ENCODE assay signal across 9 mouse cellular contexts in the genomic region with DNA sequence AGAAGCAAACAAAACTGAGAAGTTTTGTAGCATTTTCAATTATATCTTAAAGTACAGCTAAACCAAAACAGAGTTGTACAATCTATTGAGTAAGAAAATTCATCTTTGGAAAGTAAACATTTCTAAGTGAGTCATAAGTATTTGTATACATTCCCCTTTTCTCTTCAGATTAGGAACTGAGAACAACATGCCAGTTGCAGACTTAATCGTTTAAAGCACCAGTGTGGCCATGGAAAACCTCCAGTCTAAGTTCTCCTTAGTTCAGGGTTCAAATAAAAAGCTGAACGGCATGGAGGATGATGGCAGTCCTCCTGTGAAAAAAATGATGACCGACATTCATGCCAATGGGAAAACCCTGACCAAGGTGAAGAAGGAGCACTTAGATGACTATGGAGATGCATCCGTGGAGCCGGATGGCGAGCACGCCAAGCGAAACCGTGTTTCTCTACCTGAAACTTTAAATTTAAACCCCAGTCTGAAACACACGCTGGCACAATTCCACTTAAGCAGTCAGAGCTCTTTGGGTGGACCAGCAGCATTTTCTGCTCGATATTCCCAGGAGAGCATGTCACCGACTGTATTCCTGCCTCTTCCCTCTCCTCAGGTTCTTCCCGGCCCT. TPM values are rescaled to one million over a fixed set of nuclear protein-coding genes. Genes with fewer than 3 reads are reported as not detected.
DNase-seq lines count a peak whose midpoint lies in the region; ATAC-seq and TF ChIP-seq lines count a peak whose summit lies in the region.
"Had no signal": no experiment of that assay in that cellular context is flagged by ENCODE, and none has a peak within 500 bp of the region (broad histone marks: within the 10 kb centered on the region; RNA-seq: fewer than 3 reads in every experiment).

No protein-coding gene starts in this region.

- no peak overlapping the region for H3K4me2 ChIP-seq in forebrain, embryonic 16.5 days (ENCODE audit: low read length)
- peak overlapping the region; percentile 43 for H3K4me2 ChIP-seq in lung, embryonic 14.5 days
- H3K4me2 ChIP-seq in hindbrain, embryonic 16.5 days (ENCODE audit: low read length): peak overlapping the region; percentile 45
- peak overlapping the region; percentile 34 for H3K4me2 ChIP-seq in neural tube, embryonic 14.5 days (ENCODE audit: low read depth, low read length)

- no peak for TF ChIP-seq CTCF in lung, embryonic 14.5 days (IDR thresholded peaks at IDR 0.05; ENCODE audit: low read depth)

- H3K9ac ChIP-seq in forebrain, embryonic 16.5 days (replicated peaks; ENCODE audit: low read depth, low read length): no peak overlapping the region
- H3K9ac ChIP-seq in lung, embryonic 14.5 days: no peak overlapping the region
- H3K9ac ChIP-seq in hindbrain, embryonic 16.5 days (ENCODE audit: low read depth, low read length): no peak overlapping the region
- H3K9ac ChIP-seq in neural tube, embryonic 14.5 days (replicated peaks; ENCODE audit: low read depth, low read length): no peak overlapping the region
- H3K9ac ChIP-seq: liver, embryonic 14.5 days had no signal

- H3K4me3 ChIP-seq in forebrain, embryonic 10.5 days: peak overlapping the region; percentile 26; the same call in 1 of the 2 replicates
- H3K4me3 ChIP-seq in forebrain, embryonic 16.5 days (replicated peaks; ENCODE audit: low read length): no peak overlapping the region
- peak overlapping the region; percentile 91; the same call in 1 of the 2 replicates for H3K4me3 ChIP-seq in lung, embryonic 14.5 days (ENCODE audit: low read depth, low read length)
- no peak overlapping the region for H3K4me3 ChIP-seq in hindbrain, embryonic 16.5 days (ENCODE audit: low read length)
- peak overlapping the region; percentile 8; the same call in 1 of the 2 replicates for H3K4me3 ChIP-seq in neural tube, embryonic 14.5 days (ENCODE audit: low read depth, low read length)

- no peak for DNase-seq in forebrain, embryonic 10.5 days (ENCODE audit: extremely low spot score, low spot score)
- peak; percentile 39 for DNase-seq in lung, embryonic 14.5 days
- DNase-seq in lung, postnatal 36 days: no peak
- DNase-seq in thymus, postnatal 4 days: no peak
- no peak for DNase-seq in layer of hippocampus, adult 9-11 months

- no peak for ATAC-seq in forebrain, embryonic 16.5 days
- ATAC-seq in lung, embryonic 14.5 days (ENCODE audit: insufficient read depth): no peak
- no peak for ATAC-seq in hindbrain, embryonic 16.5 days
- ATAC-seq in neural tube, embryonic 14.5 days (ENCODE audit: low read depth): no peak

- peaks cover 54% of the 10 kb centered on the region for H3K4me1 ChIP-seq in forebrain, embryonic 10.5 days
- peaks cover 37% of the 10 kb centered on the region for H3K4me1 ChIP-seq in forebrain, embryonic 16.5 days (replicated peaks; ENCODE audit: control insufficient read depth, insufficient read depth, low read length)
- H3K4me1 ChIP-seq in lung, embryonic 14.5 days (ENCODE audit: insufficient read depth): peaks cover 19% of the 10 kb centered on the region
- H3K4me1 ChIP-seq in hindbrain, embryonic 16.5 days (ENCODE audit: control insufficient read depth, insufficient read depth, low read depth, low read length): peaks cover 35% of the 10 kb centered on the region
- H3K4me1 ChIP-seq in neural tube, embryonic 14.5 days (ENCODE audit: control insufficient read depth, insufficient read depth, low read length): peaks cover 45% of the 10 kb centered on the region

- H3K9me3 ChIP-seq in forebrain, embryonic 10.5 days: no peaks in the 10 kb centered on the region
- no peaks in the 10 kb centered on the region for H3K9me3 ChIP-seq in forebrain, embryonic 16.5 days (ENCODE audit: control insufficient read depth, low read length)
- H3K9me3 ChIP-seq in lung, embryonic 14.5 days (ENCODE audit: low read depth, low read length): no peaks in the 10 kb centered on the region
- H3K9me3 ChIP-seq in hindbrain, embryonic 16.5 days (ENCODE audit: control insufficient read depth, low read length): no peaks in the 10 kb centered on the region
- H3K9me3 ChIP-seq in neural tube, embryonic 14.5 days (ENCODE audit: control insufficient read depth, low read length): no peaks in the 10 kb centered on the region

- peaks cover 41% of the 10 kb centered on the region for H3K36me3 ChIP-seq in forebrain, embryonic 10.5 days (replicated peaks)
- H3K36me3 ChIP-seq in forebrain, embryonic 16.5 days (ENCODE audit: control insufficient read depth, insufficient read depth): no peaks in the 10 kb centered on the region
- H3K36me3 ChIP-seq in lung, embryonic 14.5 days (ENCODE audit: insufficient read depth): peaks cover 15% of the 10 kb centered on the region; the same call in 1 of the 2 replicates
- H3K36me3 ChIP-seq in hindbrain, embryonic 16.5 days (ENCODE audit: control insufficient read depth, insufficient read depth, low read length): 0 out of 2 replicates have a peak, but pooled peaks cover 2% of the 10 kb centered on the region
- no peaks in the 10 kb centered on the region for H3K36me3 ChIP-seq in neural tube, embryonic 14.5 days (ENCODE audit: control insufficient read depth, insufficient read depth, low read length)

- H3K27me3 ChIP-seq in forebrain, embryonic 10.5 days (ENCODE audit: poor library complexity, severe bottlenecking): peaks cover 6% of the 10 kb centered on the region
- no peaks in the 10 kb centered on the region for H3K27me3 ChIP-seq in forebrain, embryonic 16.5 days (replicated peaks; ENCODE audit: control insufficient read depth, insufficient read depth, low read length)
- H3K27me3 ChIP-seq in lung, embryonic 14.5 days (ENCODE audit: insufficient read depth, low read length): no peaks in the 10 kb centered on the region
- H3K27me3 ChIP-seq in hindbrain, embryonic 16.5 days (replicated peaks; ENCODE audit: control insufficient read depth, insufficient read depth, low read length): no peaks in the 10 kb centered on the region
- H3K27me3 ChIP-seq in neural tube, embryonic 14.5 days (ENCODE audit: control insufficient read depth, insufficient read depth, low read length): no peaks in the 10 kb centered on the region

- H3K27ac ChIP-seq in forebrain, embryonic 10.5 days: no peak overlapping the region
- H3K27ac ChIP-seq in forebrain, embryonic 16.5 days (ENCODE audit: low read length): no peak overlapping the region
- H3K27ac ChIP-seq in lung, embryonic 14.5 days (ENCODE audit: low read depth): no peak overlapping the region
- H3K27ac ChIP-seq in hindbrain, embryonic 16.5 days (ENCODE audit: low read depth, low read length): no peak overlapping the region
- H3K27ac ChIP-seq in neural tube, embryonic 14.5 days (ENCODE audit: low read depth, low read length): no peak overlapping the region
- H3K27ac ChIP-seq: liver, embryonic 14.5 days had no signal

- whole genome bisulfite sequencing in forebrain, embryonic 10.5 days: 90% methylated on average over 13 of the region's 13 CpGs
- WGBS in forebrain, embryonic 16.5 days: 88% methylated on average over 13 of the region's 13 CpGs
- WGBS in lung, embryonic 14.5 days: 68% methylated on average over 13 of the region's 13 CpGs
- WGBS in hindbrain, embryonic 16.5 days: 78% methylated on average over 13 of the region's 13 CpGs
- 77% methylated on average over 13 of the region's 13 CpGs for WGBS in neural tube, embryonic 14.5 days

RNA-seq across cellular contexts. Expression of gene Skil, which starts 2.4 kb away (rescaled TPM):
- polyA plus RNA-seq in forebrain, embryonic 10.5 days (2016; fragmentation: Nextera tagmentation; extraction: Ambion mirVana): 24.2 and 25.5 TPM in 2 replicates
- 30.8 and 32.3 TPM in 2 replicates for polyA plus RNA-seq in forebrain, embryonic 16.5 days (2015; fragmentation: Nextera tagmentation; extraction: Ambion mirVana)
- 24.0 and 24.6 TPM in 2 replicates for polyA plus RNA-seq in lung, embryonic 14.5 days (2014; fragmentation: Nextera tagmentation; extraction: Ambion mirVana)
- polyA plus RNA-seq in hindbrain, embryonic 16.5 days (2015; fragmentation: Nextera tagmentation; extraction: Ambion mirVana): 20.4 and 23.5 TPM in 2 replicates
- 38.3 and 39.7 TPM in 2 replicates for polyA plus RNA-seq in neural tube, embryonic 14.5 days (2014; fragmentation: Nextera tagmentation; extraction: Ambion mirVana)

RNA-seq across cellular contexts. Expression of gene Cldn11, which starts 52.5 kb away (rescaled TPM):
- polyA plus RNA-seq in forebrain, embryonic 10.5 days (2016; fragmentation: Nextera tagmentation; extraction: Ambion mirVana): 9.0 TPM in 2 replicates
- 43.5 and 64.5 TPM in 2 replicates for polyA plus RNA-seq in forebrain, embryonic 16.5 days (2015; fragmentation: Nextera tagmentation; extraction: Ambion mirVana)
- 3.4 and 3.6 TPM in 2 replicates for polyA plus RNA-seq in lung, embryonic 14.5 days (2014; fragmentation: Nextera tagmentation; extraction: Ambion mirVana)
- polyA plus RNA-seq in hindbrain, embryonic 16.5 days (2015; fragmentation: Nextera tagmentation; extraction: Ambion mirVana): 50.5 and 72.7 TPM in 2 replicates
- 2.1 and 58.1 TPM in 2 replicates for polyA plus RNA-seq in neural tube, embryonic 14.5 days (2014; fragmentation: Nextera tagmentation; extraction: Ambion mirVana)

Comparison
In these comparisons a context has a peak if more than half of its experiments do, and no peak if none do; other contexts are left out.
1. H3K4me3 ChIP-seq: peak in forebrain, embryonic 10.5 days (single experiment), lung, embryonic 14.5 days (single experiment) and neural tube, embryonic 14.5 days (single experiment); none in forebrain, embryonic 16.5 days (single experiment) and hindbrain, embryonic 16.5 days (single experiment).